Mouse (Mus musculus): ENCODE measurements around the gene Wipf3.

Gene Wipf3

DNA sequence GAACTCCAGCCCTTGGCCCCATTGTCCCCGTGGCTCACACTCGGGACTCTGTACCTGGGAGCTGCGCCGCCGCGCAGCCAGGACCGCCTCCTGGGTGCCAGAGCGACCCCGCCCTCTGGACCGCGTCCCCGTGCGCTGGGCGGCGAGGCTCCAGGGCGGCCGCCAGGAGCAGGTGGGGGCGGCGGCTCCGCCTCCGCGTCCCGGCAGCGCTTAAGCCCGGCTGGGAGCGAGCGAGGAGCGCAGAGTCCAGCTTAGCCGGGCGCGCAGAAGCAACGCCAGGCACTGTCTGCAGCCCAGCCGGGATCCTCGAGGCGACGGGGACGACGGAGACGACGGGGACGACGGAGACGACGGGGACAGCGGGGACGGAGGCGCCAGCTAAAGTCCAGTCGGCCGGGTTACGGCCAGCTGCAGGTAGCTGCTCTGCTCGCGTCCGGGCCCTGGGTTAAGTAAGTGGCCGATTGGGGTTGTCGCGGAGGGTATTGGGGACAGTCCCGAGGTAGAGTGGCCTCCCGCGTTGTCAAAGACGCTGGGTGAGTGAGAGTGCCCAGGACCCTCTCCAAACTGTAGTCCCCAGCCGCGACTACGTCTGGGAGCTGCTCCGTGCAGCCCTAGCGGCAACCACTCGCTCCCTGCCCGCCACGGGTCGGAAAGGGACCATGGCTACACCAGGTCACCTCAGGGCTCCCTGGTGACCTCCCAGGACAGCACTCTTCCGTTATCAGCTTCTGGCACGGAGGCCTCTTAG lies at the start of gene Wipf3:
Gene Wipf3 (plus strand): TSS at position 157 of the 748 bp plus-strand sequence.
- ChIA-PET CTCF (interaction anchor here in 3 of 4 experiments (0.5 to 1.0 kb wide), 5 partner anchors 22 to 382 kb away, joined by 3 to 5 read pairs (median 3); no protein-coding TSS in a partner anchor), POLR2A (interaction anchor here in 1 of 4 experiments (0.6 to 2.3 kb wide), 2 partner anchors 12 to 387 kb away, joined by 3 to 6 read pairs; no protein-coding TSS in a partner anchor)

DNA sequence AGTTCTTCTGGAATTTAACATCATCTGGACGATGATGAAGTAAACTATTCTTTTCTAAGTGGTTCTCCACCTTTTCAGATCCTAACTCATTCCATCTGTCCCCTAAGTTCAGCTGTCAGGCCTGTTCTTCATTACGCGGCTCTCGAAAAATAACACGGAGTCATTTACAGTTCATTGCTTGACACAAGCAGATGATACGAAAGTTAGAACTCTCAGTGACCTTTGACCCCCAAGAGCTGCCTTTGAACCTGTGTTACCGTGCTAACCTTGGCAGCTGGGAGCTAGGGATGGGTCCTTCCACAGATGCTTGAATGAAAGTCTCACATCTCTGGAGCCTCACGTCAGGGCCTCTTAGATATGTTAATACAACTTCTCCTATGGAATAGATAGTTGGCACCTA lies 46.8 kb upstream of the Wipf3 start:
- POLR2A ChIA-PET, result interaction anchor here in 2 of 4 experiments (0.7 to 0.8 kb wide), 2 partner anchors 11 to 19 kb away, joined by 3 read pairs; no protein-coding TSS in a partner anchor
- CTCF ChIA-PET, result no interaction called here

DNA sequence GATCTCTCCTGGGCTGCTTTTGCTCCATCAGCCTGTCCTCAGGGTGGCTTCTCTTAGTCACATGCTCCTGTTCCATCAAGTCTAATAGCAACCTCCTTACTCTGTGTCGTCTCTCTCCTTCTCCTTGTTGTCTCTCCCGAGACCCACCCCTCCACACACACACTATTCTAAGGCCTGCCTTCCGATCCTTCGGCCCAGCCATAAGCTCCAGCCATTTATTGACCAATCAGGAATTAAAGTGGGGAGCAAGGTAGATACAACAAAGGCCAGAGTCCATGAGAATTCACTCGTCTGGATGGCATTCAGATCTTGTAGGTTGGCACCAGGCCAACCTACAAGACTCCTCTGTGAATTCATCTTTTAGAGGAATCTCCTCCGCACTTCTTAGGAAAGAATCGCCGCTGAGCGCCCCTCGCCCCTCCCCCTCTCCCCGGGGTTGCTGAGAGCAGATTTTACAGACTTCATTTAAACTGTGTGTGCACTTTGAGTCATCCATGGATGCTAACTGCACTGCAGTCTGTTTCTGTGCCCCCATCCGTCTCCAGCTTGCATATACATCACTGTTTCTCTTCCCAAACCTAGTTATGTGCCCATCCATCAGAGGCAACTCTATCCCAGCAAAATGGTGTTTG lies 45.4 kb upstream of the Wipf3 start:
- ChIA-PET CTCF (interaction anchor here in 2 of 4 experiments (0.6 to 0.7 kb wide), 3 partner anchors 8 to 123 kb away, joined by 3 read pairs; no protein-coding TSS in a partner anchor), POLR2A (interaction anchor here in 3 of 4 experiments (0.6 to 0.8 kb wide), 3 partner anchors 24 to 540 kb away, joined by 3 to 4 read pairs (median 3); no protein-coding TSS in a partner anchor)

DNA sequence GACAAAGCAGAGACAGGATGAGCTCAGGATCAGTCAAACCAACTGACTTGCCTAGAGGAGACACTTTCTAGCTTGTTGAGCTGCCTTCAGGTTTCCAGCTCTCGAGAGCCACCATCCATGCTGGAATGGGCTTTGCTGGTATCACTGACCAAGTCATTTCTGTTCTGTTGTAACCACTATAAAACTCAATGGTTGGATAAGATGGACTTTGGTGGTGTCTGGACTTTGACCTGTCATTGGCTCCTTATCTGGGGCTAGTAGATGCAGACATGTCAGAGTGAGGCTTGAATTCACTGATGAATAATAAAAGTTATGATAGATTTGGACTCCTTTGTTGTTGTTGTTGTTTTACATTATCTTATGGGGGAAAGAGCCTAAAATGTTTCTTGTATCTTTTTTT lies 44.6 kb upstream of the Wipf3 start:
- CTCF ChIA-PET, result interaction anchor here in 2 of 4 experiments (0.6 kb wide), 2 partner anchors 15 to 98 kb away, joined by 5 to 9 read pairs; no protein-coding TSS in a partner anchor

DNA sequence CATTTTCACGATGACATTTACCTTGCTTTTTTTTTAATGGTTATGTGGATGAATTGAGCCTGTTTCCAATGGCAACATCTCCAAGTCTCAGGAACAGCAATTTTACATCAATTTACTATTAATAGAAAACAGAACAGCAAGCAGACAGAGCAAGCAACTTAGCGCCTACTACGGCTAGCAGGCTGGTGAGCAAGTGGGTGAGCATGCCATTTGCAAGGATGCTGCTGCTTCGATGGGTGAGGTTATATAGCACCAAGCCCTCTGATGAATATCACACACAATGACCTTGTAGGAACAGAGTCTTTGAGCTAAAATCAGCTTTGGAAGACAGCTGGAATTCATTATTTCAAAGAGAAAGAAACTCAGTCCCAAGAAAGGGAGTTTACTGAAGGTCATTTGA lies 43.0 kb upstream of the Wipf3 start:
- ChIA-PET POLR2A (no interaction called here), CTCF (no interaction called here)

More for the DNA sequence above, 44.6 kb upstream of the Wipf3 start:
- POLR2A ChIA-PET, result interaction anchor here in 3 of 4 experiments (0.6 to 0.8 kb wide), 3 partner anchors 25 to 541 kb away, joined by 3 to 4 read pairs (median 4); no protein-coding TSS in a partner anchor

DNA sequence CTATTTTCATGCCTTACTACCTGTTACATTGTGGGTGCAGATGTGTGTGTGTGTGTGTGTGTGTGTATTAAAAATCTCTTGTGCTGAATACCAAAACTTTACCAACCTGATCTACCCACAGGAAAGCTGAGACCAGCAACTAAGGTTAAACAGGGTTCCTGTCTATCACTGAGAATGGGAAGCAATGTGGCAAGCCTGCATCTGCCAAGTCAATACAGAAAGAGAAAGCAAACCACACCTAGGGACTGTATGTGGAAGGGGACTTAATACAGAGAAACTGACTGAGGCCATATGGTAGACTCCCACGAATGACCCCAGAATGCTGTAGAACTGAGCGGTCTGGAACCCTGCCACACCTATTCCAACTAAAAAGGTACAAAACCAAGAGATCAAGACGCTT lies 42.4 kb upstream of the Wipf3 start:
- ChIA-PET CTCF (no interaction called here), POLR2A (interaction anchor here in 1 of 4 experiments (0.6 kb wide), 1 partner anchor 65 kb away, joined by 4 read pairs; no protein-coding TSS in a partner anchor)

DNA sequence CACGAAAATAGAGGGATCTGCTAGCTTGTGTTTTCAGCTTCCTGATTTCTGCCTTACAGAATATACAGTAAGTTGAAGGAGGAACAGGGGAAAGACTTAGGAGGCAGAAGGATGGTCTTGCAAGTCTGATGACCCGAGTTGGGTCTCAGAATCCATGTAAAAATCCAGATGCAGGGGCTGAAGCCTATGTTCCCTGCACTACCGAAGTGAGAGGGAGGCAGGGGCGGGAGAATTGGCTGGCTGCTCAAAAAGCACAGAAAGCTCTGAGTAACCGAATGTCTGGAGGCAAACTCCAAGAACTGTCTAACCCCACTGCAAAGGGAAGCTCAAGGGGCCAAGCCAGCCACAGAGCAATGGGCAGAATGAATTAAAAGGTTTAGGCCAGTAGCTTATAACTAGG lies 41.7 kb upstream of the Wipf3 start:
- CTCF ChIA-PET, result no interaction called here

DNA sequence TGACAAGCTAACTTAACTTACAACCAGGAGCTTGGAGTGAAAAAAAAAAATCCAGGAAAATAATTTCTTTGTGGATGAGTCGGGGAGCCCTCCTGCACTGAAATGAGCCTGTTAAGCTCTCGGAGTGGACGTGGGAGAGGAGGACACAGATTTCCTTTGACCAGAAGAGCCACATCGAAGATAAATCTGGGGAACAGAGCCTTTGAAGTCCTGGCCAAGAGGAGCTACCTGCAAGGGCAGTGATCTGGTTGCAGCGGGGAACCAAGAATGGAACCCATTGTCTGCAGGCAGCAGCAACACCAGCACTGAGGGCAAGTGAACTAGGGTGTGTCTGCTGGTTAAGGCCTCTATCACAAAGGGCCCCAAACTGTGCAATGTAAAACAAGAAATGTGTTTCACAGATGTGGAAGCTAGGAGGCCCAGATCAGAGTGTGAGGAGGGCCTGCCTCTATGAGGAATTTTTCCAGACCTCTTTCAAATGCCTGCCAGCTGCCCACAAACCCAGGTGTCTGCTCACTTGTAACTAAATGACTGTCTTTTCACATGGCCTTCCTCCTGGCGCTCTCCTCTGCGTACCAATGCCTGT lies 40.6 kb upstream of the Wipf3 start:
- ChIA-PET POLR2A (no interaction called here), CTCF (interaction anchor here in 3 of 4 experiments (0.7 to 1.1 kb wide), 4 partner anchors 21 to 241 kb away, joined by 3 to 6 read pairs (median 3); no protein-coding TSS in a partner anchor)

More for the DNA sequence above, 41.7 kb upstream of the Wipf3 start:
- POLR2A ChIA-PET, result interaction anchor here in 1 of 4 experiments (0.6 kb wide), 1 partner anchor 64 kb away, joined by 4 read pairs; no protein-coding TSS in a partner anchor

DNA sequence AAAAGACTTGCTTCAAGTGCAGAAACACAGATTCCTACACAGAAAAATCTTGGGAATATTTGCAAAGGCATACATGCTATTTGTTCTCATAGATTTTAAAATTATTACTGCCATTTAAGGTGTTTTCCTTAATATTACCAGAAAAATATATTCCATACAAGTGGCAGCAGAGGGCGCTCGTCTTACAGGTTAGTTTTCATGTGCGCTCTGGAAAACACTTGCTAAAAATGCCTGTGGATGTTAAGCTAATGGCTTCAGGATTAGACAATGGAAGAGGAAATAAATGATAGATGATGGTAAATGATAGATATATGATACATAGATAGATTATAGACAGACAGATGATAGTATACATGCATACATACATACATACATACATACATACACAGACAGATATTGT lies 37.6 kb upstream of the Wipf3 start:
- ChIA-PET CTCF (interaction anchor here (0.6 to 4.6 kb wide), 33 partner anchors 8 to 775 kb away, joined by 3 to 80 read pairs (median 3); partner anchors contain the start of gene Plekha8 (in 1 of the 4)), POLR2A (interaction anchor here in 1 of 4 experiments (1.4 kb wide), 1 partner anchor 102 kb away, joined by 3 read pairs; no protein-coding TSS in a partner anchor)

DNA sequence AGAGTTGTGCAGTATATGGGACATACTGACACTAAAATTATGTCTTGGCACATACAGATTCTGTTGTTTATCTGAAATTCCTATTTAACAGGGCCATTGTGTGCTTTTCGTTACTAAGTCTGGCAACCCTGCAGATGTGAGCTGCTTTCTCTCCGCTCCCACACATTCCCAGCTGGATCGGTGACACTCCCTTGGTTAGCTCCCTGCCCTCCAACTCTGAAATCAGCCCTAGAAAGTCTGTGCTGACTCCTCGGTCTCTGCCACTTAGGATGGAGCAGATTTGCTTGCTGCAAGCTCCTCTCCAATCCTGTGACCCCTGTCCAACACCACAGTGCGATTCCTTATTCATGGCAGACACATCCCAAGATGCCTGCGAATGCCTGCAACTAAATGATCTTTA lies 35.5 kb upstream of the Wipf3 start:
- ChIA-PET CTCF (interaction anchor here in 3 of 4 experiments (0.6 to 4.6 kb wide), 3 partner anchors 113 to 168 kb away, joined by 3 to 80 read pairs (median 70); no protein-coding TSS in a partner anchor), POLR2A (interaction anchor here in 1 of 4 experiments (0.8 kb wide), 1 partner anchor 106 kb away, joined by 4 read pairs; no protein-coding TSS in a partner anchor)

DNA sequence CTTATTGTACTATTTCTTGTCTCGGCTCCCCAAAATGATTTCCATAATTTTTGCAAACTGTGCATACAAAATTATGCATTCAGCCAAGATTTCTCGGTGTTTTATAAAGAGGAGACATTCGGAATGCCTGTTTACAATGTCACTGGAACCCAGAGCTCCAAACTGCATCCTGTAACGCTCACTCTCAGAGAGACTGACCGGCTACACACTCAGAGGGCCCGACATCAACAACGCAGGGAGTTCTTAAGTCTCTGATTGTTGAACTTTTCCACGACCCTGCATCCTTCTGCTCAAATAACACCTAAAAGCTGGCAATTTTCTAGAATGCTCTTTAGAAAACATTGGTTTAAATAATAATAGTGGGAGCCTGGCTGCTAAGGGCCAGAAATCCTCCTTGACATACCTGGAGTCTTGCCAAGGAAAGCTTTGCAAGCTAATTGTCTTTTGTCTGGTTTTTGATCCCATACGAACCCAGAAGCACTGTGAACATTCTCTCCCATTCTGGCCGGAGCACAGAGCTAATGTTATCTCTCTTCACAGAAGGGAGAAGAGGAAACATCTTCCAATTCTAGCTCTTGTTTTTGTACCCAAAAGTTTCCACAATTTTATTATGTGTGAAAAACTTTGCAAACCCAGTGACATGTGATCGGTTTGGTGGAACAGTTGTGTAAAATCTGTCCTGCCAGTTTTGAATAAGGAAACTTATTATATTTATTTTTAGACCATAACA lies 30.0 kb upstream of the Wipf3 start:
- ChIA-PET CTCF (interaction anchor here in 3 of 4 experiments (0.6 to 1.1 kb wide), 3 partner anchors 15 to 107 kb away, joined by 3 to 5 read pairs (median 3); no protein-coding TSS in a partner anchor), POLR2A (interaction anchor here in 1 of 4 experiments (0.7 kb wide), 1 partner anchor 17 kb away, joined by 3 read pairs; no protein-coding TSS in a partner anchor)

DNA sequence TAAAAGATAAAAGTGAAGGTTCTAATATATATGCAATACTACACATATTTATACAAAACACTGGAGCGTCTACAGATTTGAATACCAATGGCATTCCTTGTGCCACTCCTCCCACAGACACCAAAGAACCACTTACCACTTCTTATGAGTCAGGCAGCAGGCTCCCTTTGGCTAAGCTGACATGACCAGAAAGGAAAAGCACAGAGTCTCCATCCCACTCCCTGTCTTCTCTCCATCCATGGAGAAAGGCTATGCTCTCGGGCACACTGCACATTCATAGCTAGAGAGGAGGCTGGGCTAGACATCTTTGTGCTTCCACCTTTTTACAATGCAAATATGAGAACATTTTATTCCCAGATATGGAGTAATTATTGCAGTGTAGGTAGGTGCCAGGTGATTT lies 27.9 kb upstream of the Wipf3 start:
- CTCF ChIA-PET, result no interaction called here
- POLR2A ChIA-PET, result interaction anchor here in 2 of 4 experiments (0.6 to 0.8 kb wide), 2 partner anchors 19 to 793 kb away, joined by 3 read pairs; no protein-coding TSS in a partner anchor

DNA sequence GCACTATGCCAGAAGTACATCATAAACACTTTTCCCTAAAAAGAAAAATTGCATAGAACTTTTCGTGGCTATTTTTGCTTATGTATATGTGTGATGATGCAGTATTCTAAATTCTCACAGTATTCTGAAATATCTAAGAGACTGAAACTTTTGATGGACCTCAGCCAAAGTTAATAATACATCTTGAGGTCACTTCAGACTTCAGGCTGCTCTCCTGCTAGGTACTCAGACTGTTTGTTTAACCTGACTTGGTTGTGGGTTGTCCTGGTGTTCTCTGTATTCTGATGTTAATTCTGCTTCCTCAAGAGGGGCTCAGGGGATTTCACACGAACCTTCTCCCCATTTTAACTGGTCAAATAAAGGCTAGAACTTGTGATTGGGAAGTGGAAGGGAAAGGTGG lies 24.5 kb upstream of the Wipf3 start:
- CTCF ChIA-PET, result no interaction called here

DNA sequence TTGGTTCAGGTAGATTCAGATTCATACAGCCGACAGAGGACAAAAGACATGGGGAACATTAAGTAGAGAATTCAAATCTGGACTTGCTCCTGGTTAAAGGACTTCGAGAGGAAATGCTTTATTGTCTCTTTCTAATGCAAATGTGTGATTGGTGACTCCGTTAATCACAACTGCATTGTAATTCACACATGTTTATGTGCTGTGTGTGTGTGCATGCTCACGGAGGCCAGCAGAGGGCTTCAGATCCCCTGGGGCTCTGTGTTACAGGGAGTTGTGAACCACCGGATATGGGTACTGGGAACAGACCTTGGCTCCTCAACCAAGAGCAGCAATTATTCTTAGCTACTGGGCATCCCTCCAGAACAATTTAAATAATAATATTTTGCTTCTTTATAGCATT lies 23.3 kb upstream of the Wipf3 start:
- ChIA-PET POLR2A (no interaction called here), CTCF (no interaction called here)

More for the DNA sequence above, 24.5 kb upstream of the Wipf3 start:
- POLR2A ChIA-PET, result interaction anchor here in 1 of 4 experiments (0.6 kb wide), 1 partner anchor 524 kb away, joined by 3 read pairs; no protein-coding TSS in a partner anchor

DNA sequence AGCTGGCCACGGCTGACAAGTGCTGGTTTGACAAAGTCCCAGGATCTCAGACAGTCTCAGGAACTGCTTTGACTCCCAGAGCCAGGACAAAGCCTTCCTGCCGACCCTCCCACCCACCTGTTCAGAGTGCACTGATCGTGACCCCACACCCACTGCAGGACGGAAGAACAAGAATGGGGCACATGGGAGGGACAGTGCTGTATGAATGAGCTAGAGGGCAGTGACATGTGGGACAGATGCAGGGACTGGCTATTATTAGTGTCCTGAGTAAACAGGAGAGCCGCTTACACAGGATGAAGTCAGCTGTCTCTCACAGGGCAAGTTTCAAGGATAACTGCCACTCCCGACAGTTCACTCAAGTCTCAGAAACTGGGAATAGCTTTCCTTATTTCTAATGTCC lies 20.1 kb upstream of the Wipf3 start:
- CTCF ChIA-PET, result interaction anchor here in 1 of 4 experiments (1.0 kb wide), 1 partner anchor 17 kb away, joined by 3 read pairs; no protein-coding TSS in a partner anchor
- POLR2A ChIA-PET, result no interaction called here

DNA sequence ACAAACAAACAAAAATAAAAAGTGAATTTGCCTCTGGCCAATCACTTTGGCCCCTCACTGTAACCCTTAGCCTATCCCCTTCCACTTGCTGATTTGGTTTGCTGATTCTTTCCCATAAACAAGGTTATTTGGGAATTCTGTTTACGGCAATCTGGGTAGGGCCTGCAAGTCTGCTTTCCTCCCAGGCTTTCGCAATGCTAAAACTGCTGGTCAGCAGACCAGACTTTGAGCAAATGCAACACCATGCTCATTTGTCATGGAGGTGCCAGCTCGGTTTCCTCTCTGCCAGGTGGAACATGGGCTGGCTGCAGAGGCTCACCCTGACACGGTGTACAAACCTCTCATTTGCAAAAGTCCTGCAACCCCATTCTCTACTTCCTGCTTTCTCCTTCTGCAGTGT lies 19.0 kb upstream of the Wipf3 start:
- ChIA-PET CTCF (interaction anchor here in 1 of 4 experiments (1.0 kb wide), 1 partner anchor 18 kb away, joined by 3 read pairs; no protein-coding TSS in a partner anchor), POLR2A (no interaction called here)

DNA sequence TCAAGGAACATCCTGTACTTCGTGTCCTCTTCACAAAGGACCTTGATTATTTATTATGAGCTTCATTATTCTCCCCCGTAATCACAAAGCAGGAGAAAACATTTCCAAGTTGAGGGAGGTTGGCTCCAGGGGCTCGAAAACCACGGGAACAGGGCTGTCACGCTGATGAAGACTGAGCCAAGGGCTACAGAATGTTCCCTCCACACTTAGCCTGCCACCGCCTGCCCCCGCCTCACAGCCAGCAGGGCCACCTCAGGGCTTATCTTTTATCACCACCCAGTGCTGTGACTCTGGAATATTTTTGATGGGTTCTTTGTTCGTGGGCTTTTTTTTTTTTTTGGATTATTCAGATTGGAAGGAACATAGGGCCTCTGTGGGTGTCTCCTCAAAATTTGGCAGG lies 17.8 kb upstream of the Wipf3 start:
- POLR2A ChIA-PET, result no interaction called here
- CTCF ChIA-PET, result no interaction called here

DNA sequence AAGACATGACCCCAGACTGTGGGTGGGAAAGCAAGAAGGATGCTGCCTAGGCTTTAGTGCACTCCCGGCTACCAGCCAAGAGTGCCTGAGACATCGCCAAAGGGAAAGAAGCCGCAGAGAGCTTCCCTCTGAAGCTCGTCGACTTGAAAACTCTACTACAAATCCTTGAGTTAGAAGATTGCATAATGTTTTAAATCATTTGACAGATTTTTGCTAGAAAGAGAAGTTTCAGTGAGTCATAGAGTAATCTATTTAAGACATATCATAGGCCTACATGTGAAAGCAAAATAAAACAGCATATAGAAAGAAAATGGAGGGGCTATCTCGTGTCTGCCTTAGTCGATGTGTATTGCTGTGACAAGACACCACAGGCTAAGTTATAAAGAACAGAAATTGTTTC lies 16.5 kb upstream of the Wipf3 start:
- POLR2A ChIA-PET, result no interaction called here

More for the DNA sequence above, 16.5 kb upstream of the Wipf3 start:
- CTCF ChIA-PET, result no interaction called here
